Mouse (Mus musculus): ENCODE data around the gene Atg4d. TPM values are rescaled to one million over a fixed set of nuclear protein-coding genes. Genes with fewer than 3 reads are reported as not detected.
"Not testable (repeated sequence)": the region's sequence is repeated elsewhere in the genome, so short reads cannot be mapped to it uniquely, and the experiment has no call there.

Atg4d gene
- polyA plus RNA-seq, 1 experiment from 2014 or later: 33.3 TPM

GRCm38 (mm10) chr9:21318792-21319191 lies 53.7 kb downstream of the Atg4d start:
- Histone ChIP-seq H3K36me3 (no peaks in the 10 kb centered on the region), H3K4me1 (peaks cover 17% of the 10 kb centered on the region), H3K9me3 (no peaks in the 10 kb centered on the region), H3K27ac (no peak overlapping the region), H3K4me2 (no peak overlapping the region), H3K4me3 (no peak overlapping the region), H3K9ac (no peak overlapping the region), H3K27me3 (no peaks in the 10 kb centered on the region)
- no peak for ATAC-seq (ENCODE audit: insufficient number of reproducible peaks, insufficient read depth, low FRiP score, low TSS enrichment, low read depth)
- 92% methylated on average over 6 of the region's 6 CpGs for WGBS

GRCm38 (mm10) chr9:21319503-21319902 lies 54.4 kb downstream of the Atg4d start:
- Histone ChIP-seq H3K36me3 (peaks cover under 1% of the 10 kb centered on the region; the same call in 1 of the 2 replicates), H3K4me1 (peaks cover 17% of the 10 kb centered on the region), H3K9me3 (no peaks in the 10 kb centered on the region), H3K4me3 (no peak overlapping the region), H3K4me2 (no peak overlapping the region), H3K27me3 (no peaks in the 10 kb centered on the region), H3K27ac (no peak overlapping the region), H3K9ac (no peak overlapping the region)
- ATAC-seq (ENCODE audit: insufficient number of reproducible peaks, insufficient read depth, low FRiP score, low TSS enrichment, low read depth): no peak
- WGBS: 92% methylated on average over 4 of the region's 4 CpGs

GRCm38 (mm10) chr9:21320280-21320618 lies 55.2 kb downstream of the Atg4d start:
- Histone ChIP-seq H3K4me1 (peaks cover 17% of the 10 kb centered on the region), H3K27me3 (no peaks in the 10 kb centered on the region), H3K27ac (0 out of 2 replicates have a peak overlapping the region, but pooled peaks have one; percentile 16), H3K9ac (peak overlapping the region; percentile 88), H3K36me3 (peaks cover 8% of the 10 kb centered on the region; the same call in 1 of the 2 replicates), H3K4me2 (peak overlapping the region; percentile 94), H3K9me3 (no peaks in the 10 kb centered on the region), H3K4me3 (peak overlapping the region; percentile 81)
- 23% methylated on average over 4 of the region's 4 CpGs for WGBS
- 0 out of 2 replicates have a peak, but pooled peaks have one; percentile 20 for ATAC-seq (ENCODE audit: insufficient number of reproducible peaks, insufficient read depth, low FRiP score, low TSS enrichment, low read depth)

- Histone ChIP-seq H3K27ac (peak within 1 kb of the TSS; percentile 57), H3K4me2 (peak within 1 kb of the TSS; percentile 94), H3K36me3 (peaks cover 8% of the 10 kb centered on the region; the same call in 1 of the 2 replicates), H3K27me3 (no peaks in the 10 kb centered on the region), H3K4me3 (peak within 1 kb of the TSS; percentile 81), H3K4me1 (peaks cover 17% of the 10 kb centered on the region), H3K9me3 (no peaks in the 10 kb centered on the region), H3K9ac (peak within 1 kb of the TSS; percentile 88)
- ATAC-seq (ENCODE audit: insufficient number of reproducible peaks, insufficient read depth, low FRiP score, low TSS enrichment, low read depth): peak; percentile 89
- WGBS: 1% methylated on average over 52 of the region's 52 CpGs
Measured at GRCm38 (mm10) chr9:21320619-21321512, 55.8 kb downstream of the Atg4d start, which contains the start of gene Slc44a2. Gene Slc44a2, plus strand, starts transcription at chr9:21320698.

GRCm38 (mm10) chr9:21321513-21321835 lies 56.4 kb downstream of the Atg4d start:
- Histone ChIP-seq H3K36me3 (peaks cover 10% of the 10 kb centered on the region; the same call in 1 of the 2 replicates), H3K4me1 (peaks cover 17% of the 10 kb centered on the region), H3K27me3 (no peaks in the 10 kb centered on the region), H3K9me3 (no peaks in the 10 kb centered on the region), H3K9ac (peak overlapping the region; percentile 88), H3K27ac (0 out of 2 replicates have a peak overlapping the region, but pooled peaks have one; percentile 28), H3K4me3 (peak overlapping the region; percentile 81), H3K4me2 (peak overlapping the region; percentile 94)
- ATAC-seq (ENCODE audit: insufficient number of reproducible peaks, insufficient read depth, low FRiP score, low TSS enrichment, low read depth): no peak
- WGBS: 11% methylated on average over 6 of the region's 6 CpGs

- H3K36me3 ChIP-seq: peaks cover 12% of the 10 kb centered on the region; the same call in 1 of the 2 replicates
- H3K9ac ChIP-seq: peak overlapping the region; percentile 88
- H3K4me2 ChIP-seq: peak overlapping the region; percentile 94
- H3K9me3 ChIP-seq: no peaks in the 10 kb centered on the region
- WGBS: 85% methylated on average over 19 of the region's 19 CpGs
- H3K27ac ChIP-seq: no peak overlapping the region
- H3K4me1 ChIP-seq: peaks cover 17% of the 10 kb centered on the region
- no peak for ATAC-seq (ENCODE audit: insufficient number of reproducible peaks, insufficient read depth, low FRiP score, low TSS enrichment, low read depth)
- H3K27me3 ChIP-seq: no peaks in the 10 kb centered on the region
- H3K4me3 ChIP-seq: peak overlapping the region; percentile 81
Measured at GRCm38 (mm10) chr9:21322211-21322916, 57.3 kb downstream of the Atg4d start.

- ATAC-seq (ENCODE audit: insufficient number of reproducible peaks, insufficient read depth, low FRiP score, low TSS enrichment, low read depth); H3K4me3 ChIP-seq; H3K9me3 ChIP-seq; H3K27me3 ChIP-seq; H3K9ac ChIP-seq; H3K4me2 ChIP-seq; H3K27ac ChIP-seq: not testable (repeated sequence)
- peaks cover 17% of the 10 kb centered on the region for H3K4me1 ChIP-seq
- 86% methylated on average over 8 of the region's 8 CpGs for WGBS
- H3K36me3 ChIP-seq: peaks cover 12% of the 10 kb centered on the region; the same call in 1 of the 2 replicates
Measured at GRCm38 (mm10) chr9:21322917-21323297, 57.8 kb downstream of the Atg4d start.

- Histone ChIP-seq H3K9ac (no peak overlapping the region), H3K9me3 (no peaks in the 10 kb centered on the region), H3K27me3 (no peaks in the 10 kb centered on the region), H3K4me3 (no peak overlapping the region), H3K27ac (no peak overlapping the region), H3K36me3 (peaks cover 12% of the 10 kb centered on the region; the same call in 1 of the 2 replicates), H3K4me2 (no peak overlapping the region), H3K4me1 (peaks cover 17% of the 10 kb centered on the region)
- WGBS: 88% methylated on average over 11 of the region's 11 CpGs
- ATAC-seq (ENCODE audit: insufficient number of reproducible peaks, insufficient read depth, low FRiP score, low TSS enrichment, low read depth): no peak
Measured at GRCm38 (mm10) chr9:21324269-21324668, 59.2 kb downstream of the Atg4d start.

Other genes starting within 250 kb of the Atg4d start
- gene Icam1, start 249.3 kb upstream of the Atg4d start, polyA plus RNA-seq (2015; fragmentation: Nextera tagmentation; extraction: Ambion mirVana): 13.4 and 15.4 TPM in 2 replicates
- gene Icam4, start 235.9 kb upstream of the Atg4d start, polyA plus RNA-seq (2015; fragmentation: Nextera tagmentation; extraction: Ambion mirVana): 0.27 and 2.6 TPM in 2 replicates
- 0.13 and 0.21 TPM in 2 replicates for gene Icam5, start 233.2 kb upstream of the Atg4d start, polyA plus RNA-seq (2015; fragmentation: Nextera tagmentation; extraction: Ambion mirVana)
- 1.3 TPM in 1 of 2 replicates, not detected in the other for gene Zglp1, start 198.2 kb upstream of the Atg4d start, polyA plus RNA-seq (2015; fragmentation: Nextera tagmentation; extraction: Ambion mirVana)
- gene Gm49373, start 192.2 kb upstream of the Atg4d start, polyA plus RNA-seq (2015; fragmentation: Nextera tagmentation; extraction: Ambion mirVana): 0.79 and 1.0 TPM in 2 replicates
- gene Fdx1l, start 191.7 kb upstream of the Atg4d start, polyA plus RNA-seq (2015; fragmentation: Nextera tagmentation; extraction: Ambion mirVana): 60.0 and 60.2 TPM in 2 replicates
- gene Gm38431, start 173.3 kb upstream of the Atg4d start, polyA plus RNA-seq (2015; fragmentation: Nextera tagmentation; extraction: Ambion mirVana): 2.3 and 2.4 TPM in 2 replicates
- 57.7 and 61.0 TPM in 2 replicates for gene Raver1, start 173.3 kb upstream of the Atg4d start, polyA plus RNA-seq (2015; fragmentation: Nextera tagmentation; extraction: Ambion mirVana)
- gene Tyk2, start 134.1 kb upstream of the Atg4d start, polyA plus RNA-seq (2015; fragmentation: Nextera tagmentation; extraction: Ambion mirVana): 14.1 and 14.4 TPM in 2 replicates
- 328 and 359 TPM in 2 replicates for gene Cdc37, start 115.3 kb upstream of the Atg4d start, polyA plus RNA-seq (2015; fragmentation: Nextera tagmentation; extraction: Ambion mirVana)
- 4.9 and 6.1 TPM in 2 replicates for gene Pde4a, start 99.6 kb upstream of the Atg4d start, polyA plus RNA-seq (2015; fragmentation: Nextera tagmentation; extraction: Ambion mirVana)
- gene Keap1, start 25.9 kb upstream of the Atg4d start, polyA plus RNA-seq (2015; fragmentation: Nextera tagmentation; extraction: Ambion mirVana): 65.2 and 70.7 TPM in 2 replicates
- gene S1pr5, start 16.9 kb upstream of the Atg4d start, polyA plus RNA-seq (2015; fragmentation: Nextera tagmentation; extraction: Ambion mirVana): 0.21 and 0.58 TPM in 2 replicates
- gene Kri1, start 22.7 kb downstream of the Atg4d start, polyA plus RNA-seq (2015; fragmentation: Nextera tagmentation; extraction: Ambion mirVana): 16.8 and 19.2 TPM in 2 replicates
- gene Cdkn2d, start 26.1 kb downstream of the Atg4d start, polyA plus RNA-seq (2015; fragmentation: Nextera tagmentation; extraction: Ambion mirVana): 52.1 and 56.2 TPM in 2 replicates
- 22.3 and 30.1 TPM in 2 replicates for gene Ap1m2, start 47.0 kb downstream of the Atg4d start, polyA plus RNA-seq (2015; fragmentation: Nextera tagmentation; extraction: Ambion mirVana)
- gene Slc44a2, start 55.4 kb downstream of the Atg4d start, polyA plus RNA-seq (2015; fragmentation: Nextera tagmentation; extraction: Ambion mirVana): 120 and 123 TPM in 2 replicates
- 248 and 252 TPM in 2 replicates for gene Ilf3, start 102.6 kb downstream of the Atg4d start, polyA plus RNA-seq (2015; fragmentation: Nextera tagmentation; extraction: Ambion mirVana)
- gene Qtrt1, start 146.5 kb downstream of the Atg4d start, polyA plus RNA-seq (2015; fragmentation: Nextera tagmentation; extraction: Ambion mirVana): 47.0 and 53.5 TPM in 2 replicates
- 74.5 and 79.8 TPM in 2 replicates for gene Dnm2, start 159.6 kb downstream of the Atg4d start, polyA plus RNA-seq (2015; fragmentation: Nextera tagmentation; extraction: Ambion mirVana)
- 112 and 123 TPM in 2 replicates for gene Tmed1, start 245.0 kb downstream of the Atg4d start, polyA plus RNA-seq (2015; fragmentation: Nextera tagmentation; extraction: Ambion mirVana)